Mouse (Mus musculus): ENCODE measurements around the gene Rab4a.
"Not testable (repeated sequence)": the region's sequence is repeated elsewhere in the genome, so short reads cannot be mapped to it uniquely, and the experiment has no call there.

The Rab4a gene

GRCm38 (mm10) chr8:123788416-123789170 is 17.2 kb upstream of the Rab4a start:
- no peak for DNase-seq (ENCODE audit: low spot score)

- DNase-seq (ENCODE audit: low spot score) = no peak
Measured at GRCm38 (mm10) chr8:123789461-123789860, 16.3 kb upstream of the Rab4a start.

GRCm38 (mm10) chr8:123789970-123790369 is 15.8 kb upstream of the Rab4a start:
- peak; percentile 55 for DNase-seq (ENCODE audit: low spot score)

- no peak for DNase-seq (ENCODE audit: low spot score)
Measured at GRCm38 (mm10) chr8:123791101-123791844, 14.5 kb upstream of the Rab4a start.

- no peak for DNase-seq (ENCODE audit: low spot score)
Measured at GRCm38 (mm10) chr8:123791845-123792225, 13.9 kb upstream of the Rab4a start.

GRCm38 (mm10) chr8:123793900-123794299 is 11.9 kb upstream of the Rab4a start:
- DNase-seq (ENCODE audit: low spot score) = no peak

- DNase-seq (ENCODE audit: low spot score) = no peak
Measured at GRCm38 (mm10) chr8:123794766-123795165, 11.0 kb upstream of the Rab4a start.

- no peak for DNase-seq (ENCODE audit: low spot score)
Measured at GRCm38 (mm10) chr8:123796758-123797157, 9.0 kb upstream of the Rab4a start.

- no peak for DNase-seq (ENCODE audit: low spot score)
Measured at GRCm38 (mm10) chr8:123797928-123798327, 7.9 kb upstream of the Rab4a start.

GRCm38 (mm10) chr8:123799434-123799833 is 6.4 kb upstream of the Rab4a start:
- no peak for DNase-seq (ENCODE audit: low spot score)

GRCm38 (mm10) chr8:123799885-123800284 is 5.9 kb upstream of the Rab4a start:
- DNase-seq (ENCODE audit: low spot score) = no peak

GRCm38 (mm10) chr8:123800867-123801266 is 4.9 kb upstream of the Rab4a start:
- DNase-seq (ENCODE audit: low spot score) = no peak

GRCm38 (mm10) chr8:123801538-123801937 is 4.2 kb upstream of the Rab4a start:
- no peak for DNase-seq (ENCODE audit: low spot score)

- no peak for DNase-seq (ENCODE audit: low spot score)
Measured at GRCm38 (mm10) chr8:123803639-123804038, 2.1 kb upstream of the Rab4a start.

GRCm38 (mm10) chr8:123804586-123804985 is 1.2 kb upstream of the Rab4a start:
- DNase-seq (ENCODE audit: low spot score) = no peak

- no peak for DNase-seq (ENCODE audit: low spot score)
Measured at GRCm38 (mm10) chr8:123805209-123805717, 522 bp upstream of the Rab4a start.

GRCm38 (mm10) chr8:123806374-123806935 is 670 bp downstream of the Rab4a start:
- DNase-seq (ENCODE audit: low spot score) = no peak

GRCm38 (mm10) chr8:123807024-123807431 is 1.2 kb downstream of the Rab4a start:
- DNase-seq (ENCODE audit: low spot score) = no peak

- DNase-seq (ENCODE audit: low spot score) = no peak
Measured at GRCm38 (mm10) chr8:123807852-123808573, 2.2 kb downstream of the Rab4a start.

- no peak for DNase-seq (ENCODE audit: low spot score)
Measured at GRCm38 (mm10) chr8:123808671-123809070, 2.9 kb downstream of the Rab4a start.

- DNase-seq (ENCODE audit: low spot score) = not testable (repeated sequence)
Measured at GRCm38 (mm10) chr8:123809342-123809741, 3.6 kb downstream of the Rab4a start.

- DNase-seq (ENCODE audit: low spot score) = no peak
Measured at GRCm38 (mm10) chr8:123812227-123812626, 6.4 kb downstream of the Rab4a start.

Measured in ovary, adult 18-20 months (tissue).